Mouse (Mus musculus): ENCODE data around the gene Pdzd4.

DNA sequence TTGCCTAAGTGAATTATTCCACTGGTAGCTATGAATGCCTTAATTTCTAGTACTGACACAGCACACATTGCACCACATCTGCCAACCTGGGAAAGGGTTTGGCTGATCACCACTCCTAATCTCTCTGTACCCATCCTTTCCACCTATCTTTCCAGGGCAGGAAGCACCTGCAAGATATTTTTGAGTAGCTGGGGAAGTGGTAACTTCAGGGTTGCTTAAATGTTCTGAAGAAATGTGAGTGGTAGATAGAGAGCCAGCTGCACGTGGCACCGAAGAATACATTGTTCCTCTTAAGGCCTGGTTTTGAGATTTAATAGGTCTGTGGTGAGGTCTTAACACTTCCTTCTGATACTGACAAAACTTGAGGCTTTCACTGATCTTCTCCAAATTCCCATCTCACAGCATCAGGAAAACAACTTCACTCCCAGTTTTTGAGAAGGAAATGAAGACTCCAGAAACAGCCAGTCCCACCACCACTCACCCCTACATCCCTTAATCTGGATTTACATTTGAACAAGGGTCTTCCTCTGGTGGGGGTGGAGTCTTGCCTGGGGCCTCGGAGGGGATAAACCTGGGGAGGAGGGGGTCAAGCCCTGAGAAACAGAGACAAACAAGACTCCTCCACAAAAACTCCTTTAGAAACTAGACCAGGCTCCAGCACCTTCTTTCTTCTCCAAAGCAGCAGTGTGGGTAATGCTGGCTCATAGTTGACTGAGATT is 8.0 kb downstream of the Pdzd4 start:
- TF ChIP-seq CTCF (conservative IDR thresholded peaks at IDR 0.05 in 1 of 2, IDR thresholded peaks at IDR 0.05 in 1 of 2; ENCODE audit: low read depth in 2 of 2, low read length in 2 of 2), result no peak
- TF ChIP-seq EP300 (IDR thresholded peaks at IDR 0.05; ENCODE audit: low read length), result no peak
- no peak for TF ChIP-seq POLR2A (IDR thresholded peaks at IDR 0.05; ENCODE audit: low read depth, low read length)
- TF ChIP-seq ZNF384 (IDR thresholded peaks at IDR 0.05; ENCODE audit: low read depth, low read length), result no peak
- no peak for TF ChIP-seq PAX5 (IDR thresholded peaks at IDR 0.05; ENCODE audit: low read length)
- no peak for TF ChIP-seq KAT2A (IDR thresholded peaks at IDR 0.05; ENCODE audit: insufficient replicate concordance, low read length)
- TF ChIP-seq MAX (IDR thresholded peaks at IDR 0.05; ENCODE audit: low read length), result no peak
- no peak for TF ChIP-seq RAD21 (IDR thresholded peaks at IDR 0.05; ENCODE audit: low read depth, low read length)
- TF ChIP-seq ELF1 (IDR thresholded peaks at IDR 0.05; ENCODE audit: low read depth, low read length), result no peak
- TF ChIP-seq SMC3 (IDR thresholded peaks at IDR 0.05; ENCODE audit: low read depth, low read length), result no peak

All from CH12.LX (cell line).